Mouse (Mus musculus): Measurements from ENCODE around the gene Pacrg. TPM values are rescaled to one million over a fixed set of nuclear protein-coding genes. Genes with fewer than 3 reads are reported as not detected.

Gene Pacrg
- total RNA-seq, 4 experiments from 2014 or later, result 2.2 to 6.4 (median 4.8) TPM

GRCm38 (mm10) chr17:10488873-10489272 lies 351.2 kb downstream of the Pacrg start:
- no peak for DNase-seq

- DNase-seq, result no peak
Observed at GRCm38 (mm10) chr17:10483945-10484546, 356.1 kb downstream of the Pacrg start.

GRCm38 (mm10) chr17:10481081-10481480 lies 359.0 kb downstream of the Pacrg start:
- no peak for DNase-seq

GRCm38 (mm10) chr17:10479020-10479707 lies 360.9 kb downstream of the Pacrg start:
- peak; percentile 64 for DNase-seq

GRCm38 (mm10) chr17:10478377-10478776 lies 361.7 kb downstream of the Pacrg start:
- no peak for DNase-seq

- no peak for DNase-seq
Observed at GRCm38 (mm10) chr17:10476807-10477206, 363.3 kb downstream of the Pacrg start.

- no peak for DNase-seq
Observed at GRCm38 (mm10) chr17:10474972-10475371, 365.1 kb downstream of the Pacrg start.

GRCm38 (mm10) chr17:10473826-10474384 lies 366.2 kb downstream of the Pacrg start:
- no peak for DNase-seq

- peak; percentile 81 for DNase-seq
Observed at GRCm38 (mm10) chr17:10473175-10473574, 366.9 kb downstream of the Pacrg start.

- no peak for DNase-seq
Observed at GRCm38 (mm10) chr17:10469874-10470568, 370.1 kb downstream of the Pacrg start.

- no peak for DNase-seq
Observed at GRCm38 (mm10) chr17:10467102-10467501, 373.0 kb downstream of the Pacrg start.

- DNase-seq, result no peak
Observed at GRCm38 (mm10) chr17:10465467-10465866, 374.6 kb downstream of the Pacrg start.

GRCm38 (mm10) chr17:10464700-10465099 lies 375.4 kb downstream of the Pacrg start:
- DNase-seq, result no peak

GRCm38 (mm10) chr17:10463626-10464025 lies 376.5 kb downstream of the Pacrg start:
- no peak for DNase-seq

GRCm38 (mm10) chr17:10460916-10461315 lies 379.2 kb downstream of the Pacrg start:
- no peak for DNase-seq

GRCm38 (mm10) chr17:10458743-10459142 lies 381.4 kb downstream of the Pacrg start:
- DNase-seq, result no peak

- no peak for DNase-seq
Observed at GRCm38 (mm10) chr17:10456409-10456808, 383.7 kb downstream of the Pacrg start.

- no peak for DNase-seq
Observed at GRCm38 (mm10) chr17:10455961-10456360, 384.1 kb downstream of the Pacrg start.

GRCm38 (mm10) chr17:10454406-10454805 lies 385.7 kb downstream of the Pacrg start:
- DNase-seq, result no peak

- no peak for DNase-seq
Observed at GRCm38 (mm10) chr17:10452801-10453200, 387.3 kb downstream of the Pacrg start.

GRCm38 (mm10) chr17:10451306-10452077 lies 388.6 kb downstream of the Pacrg start:
- DNase-seq, result no peak

GRCm38 (mm10) chr17:10449800-10450299 lies 390.3 kb downstream of the Pacrg start:
- no peak for DNase-seq

All from adrenal gland, adult 8-10 months (tissue).